Mouse (Mus musculus): ENCODE data around the gene Glod4. TPM values are rescaled to one million over a fixed set of nuclear protein-coding genes. Genes with fewer than 3 reads are reported as not detected.
"Not testable (repeated sequence)": the region's sequence is repeated elsewhere in the genome, so short reads cannot be mapped to it uniquely, and the experiment has no call there.

Gene Glod4
- polyA plus RNA-seq, 1 experiment from 2014 or later: 126 TPM

- Histone ChIP-seq H3K4me2 (ENCODE audit: low read depth, low read length) (peak within 1 kb of the TSS; percentile 85), H3K9me3 (replicated peaks; ENCODE audit: control insufficient read depth, low read length) (no peaks in the 10 kb centered on the region), H3K9ac (ENCODE audit: low read length) (peak within 1 kb of the TSS; percentile 97), H3K27me3 (ENCODE audit: control insufficient read depth, insufficient read depth, low read length) (no peaks in the 10 kb centered on the region), H3K4me1 (ENCODE audit: control insufficient read depth, insufficient read depth, low read length) (peaks cover 11% of the 10 kb centered on the region), H3K36me3 (ENCODE audit: control insufficient read depth, insufficient read depth, low read length) (peaks cover 12% of the 10 kb centered on the region; the same call in 1 of the 2 replicates), H3K27ac (ENCODE audit: low read length) (peak within 1 kb of the TSS; percentile 98), H3K4me3 (replicated peaks; ENCODE audit: low read length) (peak within 1 kb of the TSS; percentile 92)
- WGBS: under 1% methylated on average over 35 of the region's 35 CpGs
- ATAC-seq (ENCODE audit: insufficient read depth, low FRiP score): peak; percentile 97
Measured at GRCm38 (mm10) chr11:76217390-76217800, 26.1 kb downstream of the Glod4 start, which contains the start of the genes Dbil5 and Gemin4. TSS of gene Dbil5 (plus strand) at chr11:76217608. TSS of gene Gemin4 (minus strand) at chr11:76217664.

GRCm38 (mm10) chr11:76216681-76217389 lies 26.7 kb downstream of the Glod4 start:
- 1% methylated on average over 33 of the region's 33 CpGs for WGBS
- Histone ChIP-seq H3K4me2 (ENCODE audit: low read depth, low read length) (peak overlapping the region; percentile 85), H3K36me3 (ENCODE audit: control insufficient read depth, insufficient read depth, low read length) (peaks cover 12% of the 10 kb centered on the region; the same call in 1 of the 2 replicates), H3K27ac (ENCODE audit: low read length) (peak overlapping the region; percentile 98), H3K4me1 (ENCODE audit: control insufficient read depth, insufficient read depth, low read length) (peaks cover 11% of the 10 kb centered on the region), H3K9ac (ENCODE audit: low read length) (peak overlapping the region; percentile 97), H3K9me3 (replicated peaks; ENCODE audit: control insufficient read depth, low read length) (no peaks in the 10 kb centered on the region), H3K4me3 (replicated peaks; ENCODE audit: low read length) (peak overlapping the region; percentile 92), H3K27me3 (ENCODE audit: control insufficient read depth, insufficient read depth, low read length) (no peaks in the 10 kb centered on the region)
- ATAC-seq (ENCODE audit: insufficient read depth, low FRiP score): peak; percentile 45

- ATAC-seq (ENCODE audit: insufficient read depth, low FRiP score): no peak
- Histone ChIP-seq H3K27me3 (ENCODE audit: control insufficient read depth, insufficient read depth, low read length) (no peaks in the 10 kb centered on the region), H3K36me3 (ENCODE audit: control insufficient read depth, insufficient read depth, low read length) (peaks cover 12% of the 10 kb centered on the region; the same call in 1 of the 2 replicates), H3K9ac (ENCODE audit: low read length) (no peak overlapping the region; the same call in 1 of the 2 replicates), H3K27ac (ENCODE audit: low read length) (peak overlapping the region; percentile 98), H3K4me1 (ENCODE audit: control insufficient read depth, insufficient read depth, low read length) (peaks cover 11% of the 10 kb centered on the region), H3K9me3 (replicated peaks; ENCODE audit: control insufficient read depth, low read length) (no peaks in the 10 kb centered on the region), H3K4me2 (ENCODE audit: low read depth, low read length) (peak overlapping the region; percentile 85), H3K4me3 (replicated peaks; ENCODE audit: low read length) (peak overlapping the region; percentile 92)
- 84% methylated on average over 5 of the region's 5 CpGs for WGBS
Measured at GRCm38 (mm10) chr11:76216049-76216540, 27.4 kb downstream of the Glod4 start.

GRCm38 (mm10) chr11:76215011-76215410 lies 28.5 kb downstream of the Glod4 start:
- H3K4me3 ChIP-seq (replicated peaks; ENCODE audit: low read length): no peak overlapping the region
- H3K27ac ChIP-seq (ENCODE audit: low read length): peak overlapping the region; percentile 69
- no peak overlapping the region for H3K4me2 ChIP-seq (ENCODE audit: low read depth, low read length)
- ATAC-seq (ENCODE audit: insufficient read depth, low FRiP score): no peak
- H3K9ac ChIP-seq (ENCODE audit: low read length): no peak overlapping the region
- WGBS: 76% methylated on average over 2 of the region's 2 CpGs
- no peaks in the 10 kb centered on the region for H3K27me3 ChIP-seq (ENCODE audit: control insufficient read depth, insufficient read depth, low read length)
- no peaks in the 10 kb centered on the region for H3K9me3 ChIP-seq (replicated peaks; ENCODE audit: control insufficient read depth, low read length)
- H3K4me1 ChIP-seq (ENCODE audit: control insufficient read depth, insufficient read depth, low read length): peaks cover 11% of the 10 kb centered on the region
- peaks cover 12% of the 10 kb centered on the region; the same call in 1 of the 2 replicates for H3K36me3 ChIP-seq (ENCODE audit: control insufficient read depth, insufficient read depth, low read length)

- no peak for ATAC-seq (ENCODE audit: insufficient read depth, low FRiP score)
- Histone ChIP-seq H3K36me3 (ENCODE audit: control insufficient read depth, insufficient read depth, low read length) (peaks cover 15% of the 10 kb centered on the region; the same call in 1 of the 2 replicates), H3K27ac (ENCODE audit: low read length) (no peak overlapping the region), H3K4me3 (replicated peaks; ENCODE audit: low read length) (no peak overlapping the region), H3K27me3 (ENCODE audit: control insufficient read depth, insufficient read depth, low read length) (no peaks in the 10 kb centered on the region), H3K4me2 (ENCODE audit: low read depth, low read length) (no peak overlapping the region), H3K9me3 (replicated peaks; ENCODE audit: control insufficient read depth, low read length) (no peaks in the 10 kb centered on the region), H3K4me1 (ENCODE audit: control insufficient read depth, insufficient read depth, low read length) (peaks cover 14% of the 10 kb centered on the region), H3K9ac (ENCODE audit: low read length) (no peak overlapping the region)
- 80% methylated on average over 5 of the region's 5 CpGs for WGBS
Measured at GRCm38 (mm10) chr11:76213841-76214240, 29.7 kb downstream of the Glod4 start.

- H3K4me3 ChIP-seq (replicated peaks; ENCODE audit: low read length); ATAC-seq (ENCODE audit: insufficient read depth, low FRiP score); H3K4me2 ChIP-seq (ENCODE audit: low read depth, low read length); H3K9me3 ChIP-seq (replicated peaks; ENCODE audit: control insufficient read depth, low read length); H3K27ac ChIP-seq (ENCODE audit: low read length); H3K9ac ChIP-seq (ENCODE audit: low read length); H3K27me3 ChIP-seq (ENCODE audit: control insufficient read depth, insufficient read depth, low read length); H3K4me1 ChIP-seq (ENCODE audit: control insufficient read depth, insufficient read depth, low read length): not testable (repeated sequence)
- H3K36me3 ChIP-seq (ENCODE audit: control insufficient read depth, insufficient read depth, low read length): peaks cover 22% of the 10 kb centered on the region; the same call in 1 of the 2 replicates
- 96% methylated on average over 4 of the region's 6 CpGs for WGBS
Measured at GRCm38 (mm10) chr11:76211595-76211994, 31.9 kb downstream of the Glod4 start.

- peaks cover 22% of the 10 kb centered on the region; the same call in 1 of the 2 replicates for H3K36me3 ChIP-seq (ENCODE audit: control insufficient read depth, insufficient read depth, low read length)
- WGBS: 63% methylated on average over 13 of the region's 13 CpGs
Measured at GRCm38 (mm10) chr11:76210228-76210985, 33.1 kb downstream of the Glod4 start.

GRCm38 (mm10) chr11:76206793-76207192 lies 36.7 kb downstream of the Glod4 start:
- WGBS: 86% methylated on average over 5 of the region's 5 CpGs
- no peak for ATAC-seq (ENCODE audit: insufficient read depth, low FRiP score)
- H3K27ac ChIP-seq (ENCODE audit: low read length): no peak overlapping the region
- 0 out of 2 replicates have a peak, but pooled peaks cover 10% of the 10 kb centered on the region for H3K36me3 ChIP-seq (ENCODE audit: control insufficient read depth, insufficient read depth, low read length)
- no peak overlapping the region for H3K4me2 ChIP-seq (ENCODE audit: low read depth, low read length)
- peaks cover 10% of the 10 kb centered on the region; the same call in 1 of the 2 replicates for H3K4me1 ChIP-seq (ENCODE audit: control insufficient read depth, insufficient read depth, low read length)
- H3K9ac ChIP-seq (ENCODE audit: low read length): no peak overlapping the region
- no peaks in the 10 kb centered on the region for H3K9me3 ChIP-seq (replicated peaks; ENCODE audit: control insufficient read depth, low read length)
- H3K4me3 ChIP-seq (replicated peaks; ENCODE audit: low read length): no peak overlapping the region
- H3K27me3 ChIP-seq (ENCODE audit: control insufficient read depth, insufficient read depth, low read length): no peaks in the 10 kb centered on the region

More at GRCm38 (mm10) chr11:76210228-76210985, 33.1 kb downstream of the Glod4 start:
- H3K4me2 ChIP-seq (ENCODE audit: low read depth, low read length): no peak overlapping the region
- no peak for ATAC-seq (ENCODE audit: insufficient read depth, low FRiP score)
- H3K9ac ChIP-seq (ENCODE audit: low read length): no peak overlapping the region
- no peak overlapping the region for H3K4me3 ChIP-seq (replicated peaks; ENCODE audit: low read length)
- H3K27ac ChIP-seq (ENCODE audit: low read length): peak overlapping the region; percentile 70
- no peaks in the 10 kb centered on the region for H3K27me3 ChIP-seq (ENCODE audit: control insufficient read depth, insufficient read depth, low read length)
- H3K9me3 ChIP-seq (replicated peaks; ENCODE audit: control insufficient read depth, low read length): no peaks in the 10 kb centered on the region
- peaks cover 6% of the 10 kb centered on the region; the same call in 1 of the 2 replicates for H3K4me1 ChIP-seq (ENCODE audit: control insufficient read depth, insufficient read depth, low read length)
